Mouse (Mus musculus): Measurements from ENCODE around the gene Clec18a. TPM values are rescaled to one million over a fixed set of nuclear protein-coding genes. Genes with fewer than 3 reads are reported as not detected.
"Not testable (repeated sequence)": the region's sequence is repeated elsewhere in the genome, so short reads cannot be mapped to it uniquely, and the experiment has no call there.

Clec18a gene
- total RNA-seq (2014; fragmentation: Nextera tagmentation) (not detected in 2 replicates), total RNA-seq (2017) (not detected in 2 replicates)

DNA sequence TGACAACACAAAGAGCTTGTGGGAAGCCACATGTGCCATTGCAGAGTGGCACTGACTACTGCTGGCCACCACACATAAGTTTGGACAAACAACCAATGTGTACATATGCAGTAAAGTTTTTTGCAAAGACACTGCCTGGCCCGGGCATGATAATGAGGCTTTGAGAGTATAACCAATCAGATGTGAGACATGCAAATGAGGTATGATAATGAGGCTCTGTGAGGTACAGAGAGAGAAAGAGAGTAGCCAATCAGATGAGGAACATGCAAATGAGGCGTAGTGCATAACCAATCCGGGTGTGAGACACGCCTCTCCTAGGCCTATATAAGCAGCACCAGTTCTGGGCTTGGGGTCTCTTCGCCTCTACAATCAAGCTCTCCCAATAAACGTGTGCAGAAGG, at the start of gene Clec18a:
TSS of gene Clec18a (minus strand) at position 101 of the 400 bp plus-strand sequence.
- ATAC-seq (replicated peaks; ENCODE audit: low FRiP score, low TSS enrichment, poor library complexity, severe bottlenecking) = not testable (repeated sequence)

DNA sequence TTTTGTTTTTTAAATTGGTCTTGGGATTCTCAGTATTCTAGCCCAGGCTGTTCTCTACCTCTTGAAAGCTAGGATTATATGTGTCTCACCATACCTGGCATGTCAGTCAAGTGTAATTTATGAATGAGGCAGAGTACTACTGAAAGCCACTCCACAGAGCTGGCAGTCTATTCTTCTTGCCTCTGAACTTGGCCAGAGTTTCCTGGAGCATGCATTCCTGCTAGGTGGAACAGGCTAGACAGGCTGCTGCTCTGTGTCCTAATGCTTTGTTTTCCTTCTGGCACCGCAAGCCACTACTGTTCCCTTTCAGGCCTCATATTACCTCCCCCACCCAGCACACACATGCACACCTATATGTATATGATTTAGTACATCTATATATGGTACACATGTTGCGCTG, 38.5 kb upstream of the Clec18a start:
- ATAC-seq (replicated peaks; ENCODE audit: low FRiP score, low TSS enrichment, poor library complexity, severe bottlenecking) = no peak

DNA sequence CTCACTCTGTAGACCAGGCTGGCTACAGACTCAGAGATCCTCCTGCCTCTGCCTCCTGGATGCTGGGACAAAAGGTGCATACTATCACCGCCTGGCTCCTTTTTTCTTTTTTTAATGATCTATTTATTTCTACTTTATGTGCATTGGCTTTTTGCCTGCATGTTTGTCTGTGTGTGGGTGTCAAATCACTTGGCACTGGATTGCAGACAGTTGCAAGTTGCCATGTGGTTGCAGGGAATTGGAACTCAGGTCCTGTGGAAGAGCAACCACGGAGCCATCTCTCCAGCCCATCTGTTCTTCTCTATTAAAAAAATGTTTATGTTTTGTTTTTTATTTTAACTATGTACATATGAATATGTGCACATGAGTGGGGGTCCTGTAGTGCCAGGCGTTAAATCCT, 27.3 kb upstream of the Clec18a start:
- ATAC-seq (replicated peaks; ENCODE audit: low FRiP score, low TSS enrichment, poor library complexity, severe bottlenecking) = no peak

DNA sequence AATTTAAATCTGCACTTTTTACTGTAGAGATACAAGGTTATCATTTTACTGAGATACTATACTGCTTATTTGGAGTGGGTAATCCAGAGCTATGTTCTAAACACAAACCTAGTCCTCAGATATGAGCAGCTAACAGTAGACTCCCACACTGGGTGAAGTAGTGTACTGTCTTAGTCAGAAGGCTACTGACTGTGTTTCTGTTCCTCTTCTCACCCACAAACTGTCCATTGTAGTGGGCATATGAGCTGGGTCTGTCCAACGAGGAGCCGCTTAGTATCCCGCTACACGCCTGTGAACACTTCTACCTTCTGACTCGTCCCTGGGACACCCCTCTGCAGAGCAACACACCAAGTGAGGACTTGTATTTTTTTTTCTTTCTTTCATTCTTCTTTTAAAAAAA, 22.7 kb upstream of the Clec18a start:
- no peak for ATAC-seq (replicated peaks; ENCODE audit: low FRiP score, low TSS enrichment, poor library complexity, severe bottlenecking)

DNA sequence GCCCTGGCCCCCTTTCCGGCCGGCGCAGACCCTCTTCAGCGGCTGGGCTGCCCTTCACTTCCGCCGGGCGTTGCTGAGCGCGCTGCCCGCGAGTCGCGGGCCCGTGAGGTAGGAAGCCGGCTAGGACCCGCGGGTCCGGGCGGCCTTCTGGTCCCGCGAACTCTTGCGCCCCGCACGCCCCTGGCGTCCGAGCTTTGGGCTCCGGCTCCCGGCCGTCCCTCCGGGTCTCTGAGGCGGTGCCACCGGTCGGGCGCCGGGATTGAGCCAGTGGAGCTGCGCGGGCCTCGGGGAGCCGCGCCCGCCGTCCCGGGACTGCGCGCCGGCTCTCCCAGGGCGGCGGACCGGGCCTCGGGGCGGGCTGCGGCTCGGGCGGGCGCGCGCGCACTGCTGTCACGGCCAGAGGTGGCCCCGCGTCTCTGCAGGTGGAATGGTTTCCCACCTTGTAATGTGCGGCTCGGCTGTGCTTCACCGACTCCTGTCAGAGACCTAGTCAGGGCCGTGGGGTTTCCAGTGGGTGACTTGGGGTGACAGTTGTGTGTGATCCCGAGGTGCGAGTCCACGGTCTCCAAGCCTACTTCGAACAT, 2.6 kb upstream of the Clec18a start:
- peak; percentile 51 for ATAC-seq (replicated peaks; ENCODE audit: low FRiP score, low TSS enrichment, poor library complexity, severe bottlenecking)

DNA sequence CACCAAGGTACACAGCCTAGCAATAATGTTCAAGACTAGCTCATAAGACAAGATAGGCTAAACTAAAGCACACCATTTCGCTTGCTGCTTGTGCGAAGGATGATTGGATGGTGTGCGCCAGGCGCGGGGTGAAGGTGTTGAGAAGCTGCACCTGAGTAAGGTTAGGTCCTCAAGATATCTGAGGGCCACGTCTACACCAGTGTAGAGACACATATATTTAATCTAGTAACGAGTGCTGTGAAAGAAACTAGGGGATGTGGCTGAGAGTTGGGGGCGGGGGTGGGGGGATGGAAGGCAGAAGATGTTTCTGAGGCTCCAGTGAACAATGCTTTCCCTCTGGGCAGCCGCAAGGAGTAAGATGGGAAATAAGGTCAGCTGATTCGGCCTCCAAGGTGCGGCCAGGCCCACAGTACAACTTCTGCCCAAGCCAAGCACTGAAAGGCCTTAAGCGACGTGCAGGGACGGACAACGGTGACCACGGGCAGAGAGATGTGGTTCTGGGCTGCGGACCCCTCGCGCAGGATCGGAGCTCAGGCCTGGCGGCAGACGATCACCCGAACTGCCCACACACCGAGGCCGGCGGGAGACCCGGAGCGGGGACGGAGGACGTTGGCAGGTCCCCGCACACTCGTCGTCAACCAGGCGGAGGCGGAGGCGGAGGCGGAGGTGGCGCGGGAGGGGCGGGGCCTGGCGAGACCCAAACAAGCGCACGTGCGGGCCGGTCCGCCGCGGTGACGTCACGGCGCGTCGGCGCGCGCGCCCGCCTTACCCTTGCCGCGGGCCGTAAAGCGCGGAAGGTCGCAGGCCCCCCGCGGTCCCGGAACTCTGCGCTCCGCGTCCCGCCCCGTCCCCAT, 1.9 kb upstream of the Clec18a start, which contains the start of gene Pdpr:
TSS of gene Pdpr (plus strand) at position 766 of the 854 bp plus-strand sequence.
- peak; percentile 80 for ATAC-seq (replicated peaks; ENCODE audit: low FRiP score, low TSS enrichment, poor library complexity, severe bottlenecking)

DNA sequence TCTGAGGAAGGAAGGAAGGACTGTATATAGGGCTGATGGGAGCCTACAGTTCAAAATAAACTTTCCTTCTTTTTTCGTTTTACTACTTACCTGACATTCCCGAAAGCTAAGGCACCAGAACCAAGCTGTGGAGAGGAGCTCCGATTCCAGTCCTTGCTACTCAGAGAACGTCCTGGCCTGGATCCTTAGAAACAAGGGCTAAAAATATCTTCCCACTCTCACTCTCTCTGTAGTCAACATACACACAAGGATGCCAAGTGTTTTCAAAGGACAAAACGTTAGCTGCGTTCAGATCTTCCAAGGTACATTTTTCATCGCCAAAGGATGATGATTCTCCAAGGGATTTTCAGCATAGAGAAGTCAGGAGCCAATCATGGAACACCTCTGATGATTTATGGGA, 520 bp downstream of the Clec18a start:
- ATAC-seq (replicated peaks; ENCODE audit: low FRiP score, low TSS enrichment, poor library complexity, severe bottlenecking) = no peak

DNA sequence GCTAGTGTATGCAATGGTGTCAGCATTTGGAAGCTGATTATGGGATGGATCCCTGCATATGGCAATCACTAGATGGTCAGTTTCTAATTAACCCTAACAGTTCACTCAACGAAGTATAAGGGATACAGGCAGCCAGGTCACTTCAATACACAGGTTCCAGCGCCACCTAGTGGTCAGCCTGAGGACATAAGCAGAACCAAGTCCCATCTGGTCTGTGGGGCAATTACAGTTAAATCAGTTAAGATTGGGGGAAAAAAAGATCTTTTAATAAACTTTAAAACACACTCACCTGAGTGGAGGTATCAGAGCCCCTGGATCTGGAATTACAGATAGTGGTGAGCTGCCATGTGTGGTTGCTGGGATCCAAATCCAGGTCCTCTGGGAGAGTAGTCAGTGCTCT, 2.1 kb downstream of the Clec18a start:
- ATAC-seq (replicated peaks; ENCODE audit: low FRiP score, low TSS enrichment, poor library complexity, severe bottlenecking) = peak; percentile 72

DNA sequence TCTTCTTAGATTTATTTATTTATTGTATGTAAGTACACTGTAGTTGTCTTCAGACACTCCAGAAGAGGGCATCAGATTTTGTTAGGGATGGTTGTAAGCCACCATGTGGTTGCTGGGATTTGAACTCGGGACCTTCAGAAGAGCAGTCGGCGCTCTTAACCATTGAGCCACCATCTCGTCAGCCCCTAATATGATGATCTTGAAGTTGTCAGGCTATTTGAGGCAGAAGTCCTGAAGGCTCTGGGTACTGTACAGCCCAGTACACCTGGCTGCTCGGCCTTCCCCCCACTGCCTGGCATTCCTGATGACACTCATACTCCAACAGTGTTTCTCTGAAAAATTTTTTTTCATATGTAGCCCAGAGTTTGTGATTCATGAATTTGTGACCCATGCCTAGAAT, 8.3 kb downstream of the Clec18a start:
- ATAC-seq (replicated peaks; ENCODE audit: low FRiP score, low TSS enrichment, poor library complexity, severe bottlenecking) = not testable (repeated sequence)

DNA sequence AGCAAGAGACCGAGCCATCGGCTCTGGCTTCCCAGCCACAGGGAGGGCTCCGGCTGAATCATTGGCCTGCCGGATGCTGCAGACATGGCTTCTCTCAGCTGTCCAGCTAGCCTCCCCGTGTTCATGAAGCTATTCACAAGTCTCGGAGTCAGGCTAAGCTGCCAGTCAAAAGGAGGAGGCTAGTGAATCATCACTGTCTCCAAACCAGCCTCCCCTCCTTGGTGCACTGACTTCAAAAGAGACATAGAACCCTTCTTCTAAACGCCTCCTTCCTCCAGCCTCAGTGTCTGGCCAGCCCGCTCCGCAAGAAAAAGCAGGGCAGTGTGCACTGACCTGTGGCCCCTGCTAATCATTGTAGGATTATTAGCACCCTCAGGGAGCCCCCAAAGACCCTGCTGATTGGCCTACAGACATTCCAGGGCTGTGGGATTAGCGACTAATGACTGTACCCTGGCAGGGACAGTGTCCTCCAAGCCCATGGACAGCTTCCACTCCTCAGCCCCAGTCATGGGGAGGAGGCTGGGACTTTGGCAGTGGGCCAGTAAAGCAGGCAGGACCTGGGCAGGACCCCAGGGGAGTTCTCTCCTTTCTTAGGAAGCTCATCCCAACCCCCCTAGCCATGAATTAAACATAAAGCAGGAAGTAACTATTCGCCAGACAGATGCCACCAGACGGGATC, 10.5 kb downstream of the Clec18a start:
- no peak for ATAC-seq (replicated peaks; ENCODE audit: low FRiP score, low TSS enrichment, poor library complexity, severe bottlenecking)

DNA sequence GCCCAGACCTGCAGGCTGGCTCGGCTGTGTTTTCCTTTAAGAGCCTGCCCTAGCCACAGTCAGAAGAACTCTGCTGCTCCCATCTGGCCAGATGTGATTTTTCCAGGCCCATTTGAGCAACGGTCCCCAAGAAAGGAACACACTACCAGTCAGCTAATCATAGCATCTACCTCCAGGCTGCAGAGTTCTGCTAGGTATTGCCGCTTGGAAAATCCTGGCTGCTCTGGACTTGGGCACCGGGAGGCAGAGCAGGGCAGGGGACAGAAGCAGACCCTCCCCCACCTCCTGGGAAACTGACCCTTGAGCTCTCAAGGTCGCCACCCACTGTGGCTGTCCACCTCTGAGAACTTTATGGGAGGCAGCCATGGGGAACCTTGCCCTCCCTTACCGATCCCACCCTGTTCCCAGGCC, 12.4 kb downstream of the Clec18a start:
- no peak; the same call in 1 of the 2 replicates for ATAC-seq (replicated peaks; ENCODE audit: low FRiP score, low TSS enrichment, poor library complexity, severe bottlenecking)

DNA sequence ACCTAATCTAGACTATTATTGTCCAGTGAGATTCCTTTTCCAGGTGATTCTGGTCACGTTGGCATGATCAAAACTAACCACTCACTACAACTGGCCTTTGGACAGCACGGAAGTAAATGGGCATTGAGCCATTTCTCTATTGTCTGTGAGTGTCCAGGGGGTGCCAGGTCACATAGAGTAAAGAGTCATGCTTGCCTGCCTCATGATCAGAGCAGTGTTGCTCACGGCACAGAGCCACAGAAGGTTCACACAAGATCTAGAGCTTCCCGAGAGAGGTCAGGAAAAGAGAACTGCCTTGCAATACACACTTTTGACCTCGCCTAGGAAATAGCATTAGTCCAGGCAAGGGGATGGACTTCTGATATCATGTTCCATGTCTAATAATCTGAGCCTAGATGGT, 12.8 kb downstream of the Clec18a start:
- ATAC-seq (replicated peaks; ENCODE audit: low FRiP score, low TSS enrichment, poor library complexity, severe bottlenecking) = no peak

DNA sequence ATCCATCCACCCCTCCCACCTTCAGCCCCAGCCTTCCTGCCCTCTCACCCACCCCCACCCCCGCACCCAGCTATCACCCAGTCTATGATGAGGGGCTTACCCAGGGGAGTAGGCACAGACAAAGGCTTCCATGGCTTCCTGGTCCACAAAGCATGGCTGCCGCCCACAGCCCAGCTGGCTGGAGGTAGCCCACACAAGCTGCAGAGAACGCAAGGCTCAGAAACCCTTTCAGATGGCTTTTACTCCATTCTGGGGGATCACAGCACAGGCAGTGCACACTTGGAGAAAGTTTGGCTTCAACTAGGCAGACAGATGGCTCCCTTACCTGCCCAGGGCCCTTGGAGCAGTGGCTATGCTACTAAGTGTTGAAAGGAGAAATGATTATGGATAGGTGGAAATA, 16.3 kb downstream of the Clec18a start:
- no peak for ATAC-seq (replicated peaks; ENCODE audit: low FRiP score, low TSS enrichment, poor library complexity, severe bottlenecking)

DNA sequence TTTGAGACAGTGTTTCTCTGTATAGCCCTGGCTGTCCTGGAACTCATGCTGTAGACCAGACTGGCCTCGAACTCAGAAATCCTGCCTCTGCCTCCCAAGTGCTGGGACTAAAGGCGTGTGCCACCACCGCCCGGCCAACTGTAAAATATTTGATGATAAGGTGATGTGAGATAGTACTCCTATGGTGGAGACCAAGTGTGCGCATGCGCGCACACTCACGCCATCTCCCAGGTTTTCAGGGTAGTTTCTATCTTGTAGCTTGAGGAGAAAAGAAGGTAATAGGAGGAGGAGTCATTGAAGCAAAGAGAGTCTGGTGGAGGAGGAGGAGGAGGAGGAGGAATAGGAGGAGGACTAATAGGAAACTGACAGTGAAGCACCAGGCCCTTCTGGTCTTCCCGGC, 23.6 kb downstream of the Clec18a start:
- not testable (repeated sequence) for ATAC-seq (replicated peaks; ENCODE audit: low FRiP score, low TSS enrichment, poor library complexity, severe bottlenecking)

DNA sequence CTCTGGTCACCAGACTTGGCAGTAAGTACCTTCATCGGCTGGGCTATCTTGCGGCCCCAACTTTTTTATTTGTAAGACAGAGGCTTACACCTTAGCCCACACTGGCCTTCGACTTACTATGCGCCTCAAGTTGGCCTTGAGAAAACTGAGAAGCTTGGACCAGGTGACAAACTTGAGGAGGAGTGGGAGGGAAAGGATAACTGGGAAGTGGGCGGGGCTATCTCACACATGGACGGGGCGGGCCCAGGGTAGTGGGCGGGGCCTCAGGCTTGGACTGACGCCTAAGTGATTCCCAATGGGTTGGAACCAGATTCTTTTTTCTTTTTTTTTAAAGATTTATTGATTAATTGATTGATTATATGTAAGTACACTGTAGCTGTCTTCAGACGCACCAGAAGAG, 24.8 kb downstream of the Clec18a start:
- no peak for ATAC-seq (replicated peaks; ENCODE audit: low FRiP score, low TSS enrichment, poor library complexity, severe bottlenecking)

DNA sequence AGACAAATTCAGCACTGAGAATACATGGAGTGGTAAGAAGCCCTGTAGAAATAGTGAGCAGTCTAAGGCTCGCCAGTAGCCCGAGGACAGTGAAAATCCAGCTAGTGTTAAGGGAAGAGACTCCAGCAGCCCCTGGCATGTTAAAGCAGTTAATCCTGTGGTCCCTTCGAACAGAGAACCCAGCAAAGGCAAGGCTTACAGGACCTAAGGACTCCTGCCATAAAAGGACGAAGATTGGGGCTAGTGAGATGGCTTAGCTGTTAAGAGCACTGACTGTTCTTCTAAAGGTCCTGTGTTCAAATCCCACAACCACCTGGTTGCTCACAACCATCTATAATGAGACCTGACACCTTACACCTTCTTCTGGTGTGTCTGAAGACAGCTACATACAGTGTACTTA, 25.9 kb downstream of the Clec18a start:
- ATAC-seq (replicated peaks; ENCODE audit: low FRiP score, low TSS enrichment, poor library complexity, severe bottlenecking) = no peak

DNA sequence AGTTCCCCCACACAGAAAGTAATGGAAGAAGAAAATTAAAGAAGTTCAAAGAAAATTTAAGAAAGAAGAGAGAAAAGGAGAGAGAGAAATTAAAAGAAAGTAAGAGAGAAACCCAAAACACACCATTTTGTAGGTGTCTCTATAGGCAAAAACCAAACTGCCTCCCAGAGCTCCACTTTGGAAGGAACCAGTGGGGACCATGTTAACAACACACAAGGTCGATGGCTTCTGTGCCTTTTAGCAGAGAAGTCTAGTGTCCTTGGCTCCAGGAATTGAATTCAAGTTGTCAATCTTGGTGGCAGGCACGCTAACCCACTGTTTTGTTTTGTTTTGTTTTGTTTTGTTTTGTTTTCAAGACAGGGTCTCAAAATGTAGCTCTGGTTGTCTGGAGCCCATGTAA, 29.3 kb downstream of the Clec18a start:
- ATAC-seq (replicated peaks; ENCODE audit: low FRiP score, low TSS enrichment, poor library complexity, severe bottlenecking) = no peak

DNA sequence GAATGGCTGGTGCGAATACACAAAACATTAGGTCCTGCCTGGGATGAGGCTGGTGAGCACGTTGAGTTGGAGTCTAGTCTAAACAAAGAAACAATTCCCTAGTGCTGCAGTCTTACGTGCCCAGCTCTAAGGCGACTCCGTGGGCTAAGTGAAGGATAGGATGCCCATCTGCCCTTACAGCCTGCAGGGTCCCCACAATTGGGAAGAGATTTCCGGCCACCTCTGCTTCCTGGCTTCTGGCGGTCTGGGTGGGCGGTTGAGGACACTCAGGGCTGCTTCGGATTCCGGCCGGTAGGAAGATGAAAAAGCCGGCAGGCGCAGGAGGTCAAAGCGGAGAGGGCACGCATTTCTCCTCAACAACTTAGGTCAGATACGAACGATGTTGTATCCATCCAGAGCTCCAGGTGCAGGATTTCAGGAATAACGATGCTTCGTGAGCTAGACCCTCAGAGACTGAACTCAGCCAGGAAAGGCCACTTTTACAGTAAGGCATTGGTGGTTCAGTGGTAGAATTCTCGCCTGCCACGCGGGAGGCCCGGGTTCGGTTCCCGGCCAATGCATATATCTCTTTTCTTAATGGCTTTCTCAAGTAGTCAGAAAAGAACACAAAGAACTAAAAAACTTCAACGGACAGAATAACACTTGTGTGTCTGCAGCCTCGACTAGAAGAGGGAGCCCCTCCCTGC, 30.0 kb downstream of the Clec18a start:
- peak; percentile 64 for ATAC-seq (replicated peaks; ENCODE audit: low FRiP score, low TSS enrichment, poor library complexity, severe bottlenecking)

DNA sequence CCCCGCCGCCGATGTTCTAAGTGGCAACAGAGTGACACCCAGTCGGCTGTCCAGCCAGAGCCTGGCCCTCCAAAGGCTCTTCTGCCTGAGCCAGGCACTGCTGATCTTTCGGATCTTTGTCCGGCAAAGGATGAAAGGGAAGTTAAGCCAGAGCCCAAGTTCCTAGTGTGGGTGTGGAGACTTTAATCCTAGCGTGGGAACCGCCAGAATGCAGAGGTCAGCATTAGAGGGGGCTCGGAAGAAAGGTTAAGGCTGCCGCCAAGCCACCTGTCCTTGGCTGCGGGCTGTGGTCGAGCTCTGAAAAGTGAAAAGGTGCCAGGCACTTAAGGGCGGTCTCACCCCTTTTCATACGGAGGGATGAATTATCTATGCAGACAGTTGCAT, 30.5 kb downstream of the Clec18a start:
- ATAC-seq (replicated peaks; ENCODE audit: low FRiP score, low TSS enrichment, poor library complexity, severe bottlenecking) = peak; percentile 27
